Mouse (Mus musculus) bone marrow, adult 2 months (tissue): ENCODE measurements around the gene Pacrg.

Source experiments
- CTCF ChIP-seq: fragments of 200-500 bp; IDR thresholded peaks from 2 replicates; pipeline ENCODE4 v1.5.1; 2011; ENCODE audit warnings: low read length, control low read depth; ENCODE audit not compliant: control insufficient read depth, insufficient read depth
- POLR2A ChIP-seq: fragments of 200-500 bp; IDR thresholded peaks from 2 replicates; pipeline ENCODE4 v1.6.1; 2011; ENCODE audit warnings: low read depth, mild to moderate bottlenecking, control low read depth, low read length, borderline replicate concordance; ENCODE audit not compliant: control insufficient read depth

DNA sequence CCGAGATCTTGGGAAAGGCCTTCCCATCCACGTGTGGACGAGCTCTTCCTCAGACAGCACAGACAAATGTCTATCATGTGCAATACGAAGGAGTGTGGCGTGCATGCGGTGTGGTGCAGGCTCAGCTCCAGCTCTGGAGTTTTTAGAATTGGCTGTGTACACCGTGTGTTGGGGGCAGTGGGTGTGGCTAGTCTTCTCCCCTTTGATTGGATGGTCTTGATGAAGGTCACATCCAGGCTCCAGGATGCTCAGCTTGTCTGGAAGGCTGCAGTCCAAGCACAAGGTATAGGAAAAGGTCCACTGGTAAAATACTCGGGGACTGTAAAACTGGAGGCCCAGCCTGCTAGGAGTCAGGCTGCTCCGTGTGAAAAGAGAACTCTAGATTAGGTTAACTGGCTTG, 450.4 kb downstream of the Pacrg start:
- no peak for TF ChIP-seq CTCF
- no peak for TF ChIP-seq POLR2A
